Mouse (Mus musculus) brain, embryonic 14.5 days (tissue): ENCODE measurements around the gene Fbxo44. TPM values are rescaled to one million over a fixed set of nuclear protein-coding genes. Genes with fewer than 3 reads are reported as not detected.

Experiments
- DNase-seq: peaks from one replicate; pipeline ENCODE4 v3.0.0-alpha.2; 2011; ENCODE audit warnings: low read depth
- CTCF ChIP-seq: fragments of 200-500 bp; IDR thresholded peaks from 2 replicates; pipeline ENCODE4 v1.5.1; 2012; ENCODE audit warnings: inconsistent platforms, mild to moderate bottlenecking, moderate library complexity, borderline replicate concordance; ENCODE audit not compliant: insufficient read depth, insufficient read length; ENCODE audit errors: extremely low read depth
- POLR2A ChIP-seq: fragments of 200-500 bp; IDR thresholded peaks from 2 replicates; pipeline ENCODE4 v1.6.1; 2012; ENCODE audit warnings: mild to moderate bottlenecking, inconsistent platforms, borderline replicate concordance; ENCODE audit not compliant: poor library complexity, insufficient read depth, insufficient read length, severe bottlenecking; ENCODE audit errors: extremely low read depth
- polyA plus RNA-seq: library from polyadenylated mRNA; depleted of rRNA; stranded (reverse); fragments of >200 nt; gene quantifications from 2 replicates; pipeline ENCODE4 v1.2.3, GENCODE M21; 2012

Fbxo44 gene
- polyA plus RNA-seq, 1 experiment = 122 TPM

GRCm38 (mm10) chr4:148149540-148149939, 10.7 kb downstream of the Fbxo44 start:
- DNase-seq = no peak
- TF ChIP-seq CTCF = no peak
- no peak for TF ChIP-seq POLR2A

- TF ChIP-seq POLR2A (no peak), CTCF (no peak)
- no peak for DNase-seq
Observed at GRCm38 (mm10) chr4:148147714-148148113, 12.6 kb downstream of the Fbxo44 start.

GRCm38 (mm10) chr4:148143721-148144120, 16.6 kb downstream of the Fbxo44 start:
- no peak for DNase-seq
- no peak for TF ChIP-seq POLR2A

- peak; percentile 65 for TF ChIP-seq CTCF
- peak; percentile 51; the same call in 1 of the 2 replicates for TF ChIP-seq POLR2A
- DNase-seq = peak; percentile 96
Observed at GRCm38 (mm10) chr4:148140098-148141011, 19.9 kb downstream of the Fbxo44 start.

GRCm38 (mm10) chr4:148139767-148140097, 20.6 kb downstream of the Fbxo44 start:
- no peak for DNase-seq
- TF ChIP-seq CTCF = no peak
- TF ChIP-seq POLR2A = no peak

- TF ChIP-seq CTCF (no peak), POLR2A (no peak)
- DNase-seq = no peak
Observed at GRCm38 (mm10) chr4:148137503-148137902, 22.8 kb downstream of the Fbxo44 start.

GRCm38 (mm10) chr4:148134988-148135387, 25.3 kb downstream of the Fbxo44 start:
- DNase-seq = no peak
- TF ChIP-seq POLR2A (no peak), CTCF (no peak)

- no peak for TF ChIP-seq CTCF
- no peak for TF ChIP-seq POLR2A
- peak; percentile 78 for DNase-seq
Observed at GRCm38 (mm10) chr4:148131497-148132081, 28.7 kb downstream of the Fbxo44 start.

- peak; percentile 93 for DNase-seq
- TF ChIP-seq CTCF = no peak
- peak; percentile 90 for TF ChIP-seq POLR2A
Observed at GRCm38 (mm10) chr4:148130561-148131413, 29.5 kb downstream of the Fbxo44 start, which contains the start of gene Draxin. Draxin (minus strand) TSS chr4:148130698.

GRCm38 (mm10) chr4:148130133-148130532, 30.1 kb downstream of the Fbxo44 start, which contains the start of gene Mad2l2:
Mad2l2 (plus strand) TSS chr4:148130384.
- no peak for TF ChIP-seq CTCF
- TF ChIP-seq POLR2A = no peak
- no peak for DNase-seq

GRCm38 (mm10) chr4:148128672-148129071, 31.6 kb downstream of the Fbxo44 start:
- DNase-seq = no peak

GRCm38 (mm10) chr4:148128241-148128640, 32.0 kb downstream of the Fbxo44 start:
- TF ChIP-seq CTCF (no peak), POLR2A (no peak)
- DNase-seq = no peak

More at GRCm38 (mm10) chr4:148128672-148129071, 31.6 kb downstream of the Fbxo44 start:
- no peak for TF ChIP-seq CTCF
- no peak for TF ChIP-seq POLR2A
